Mouse (Mus musculus): ENCODE results near the gene Gtf2ird2.

Gtf2ird2 gene

DNA sequence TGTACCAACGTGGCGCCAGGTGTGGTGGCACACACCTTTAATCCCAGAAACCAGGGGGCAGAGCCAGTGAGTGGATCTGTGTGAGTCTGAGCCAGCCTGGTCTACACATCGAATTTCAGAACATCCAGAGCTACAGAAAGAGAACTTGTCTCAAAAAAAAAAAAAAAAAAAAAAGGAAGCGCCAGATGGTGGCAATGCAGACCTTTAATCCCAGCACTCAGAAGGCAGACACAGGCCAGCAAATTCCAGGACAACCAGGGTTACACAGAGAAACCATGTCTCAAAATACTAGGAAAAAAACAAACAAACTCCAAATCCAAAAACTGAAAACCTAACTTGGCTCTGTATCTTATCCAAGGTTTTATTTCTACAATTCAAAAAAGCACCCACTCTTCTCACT is 86.7 kb downstream of the Gtf2ird2 start:
- no peak for DNase-seq

- no peak for DNase-seq
Observed at GRCm38 (mm10) chr5:134271421-134271820, 87.6 kb downstream of the Gtf2ird2 start.

- DNase-seq, result no peak
Observed at GRCm38 (mm10) chr5:134272761-134273160, 88.9 kb downstream of the Gtf2ird2 start.

DNA sequence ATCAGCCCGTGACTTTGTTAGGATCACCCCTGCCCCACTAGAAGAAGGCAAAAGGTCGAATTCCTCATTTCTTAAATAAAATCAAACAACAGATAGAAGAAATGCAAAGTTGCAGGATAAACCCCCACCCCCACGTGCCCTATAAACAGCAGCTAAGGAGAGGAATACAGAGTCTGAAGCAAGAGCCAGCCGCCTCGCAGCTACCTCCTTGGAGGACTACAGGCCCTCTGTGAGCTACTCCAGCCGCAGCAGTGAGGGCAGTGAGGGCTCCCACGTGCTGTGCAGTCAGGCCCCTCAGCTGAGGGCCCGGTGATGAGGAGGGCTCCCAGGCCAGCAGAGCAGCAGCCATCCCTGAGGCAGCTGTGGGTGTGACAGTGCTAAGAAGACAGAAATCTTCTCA is 89.9 kb downstream of the Gtf2ird2 start:
- DNase-seq, result no peak
